Comparison of ENCODE assay signal across 10 mouse cellular contexts in the genomic region with DNA sequence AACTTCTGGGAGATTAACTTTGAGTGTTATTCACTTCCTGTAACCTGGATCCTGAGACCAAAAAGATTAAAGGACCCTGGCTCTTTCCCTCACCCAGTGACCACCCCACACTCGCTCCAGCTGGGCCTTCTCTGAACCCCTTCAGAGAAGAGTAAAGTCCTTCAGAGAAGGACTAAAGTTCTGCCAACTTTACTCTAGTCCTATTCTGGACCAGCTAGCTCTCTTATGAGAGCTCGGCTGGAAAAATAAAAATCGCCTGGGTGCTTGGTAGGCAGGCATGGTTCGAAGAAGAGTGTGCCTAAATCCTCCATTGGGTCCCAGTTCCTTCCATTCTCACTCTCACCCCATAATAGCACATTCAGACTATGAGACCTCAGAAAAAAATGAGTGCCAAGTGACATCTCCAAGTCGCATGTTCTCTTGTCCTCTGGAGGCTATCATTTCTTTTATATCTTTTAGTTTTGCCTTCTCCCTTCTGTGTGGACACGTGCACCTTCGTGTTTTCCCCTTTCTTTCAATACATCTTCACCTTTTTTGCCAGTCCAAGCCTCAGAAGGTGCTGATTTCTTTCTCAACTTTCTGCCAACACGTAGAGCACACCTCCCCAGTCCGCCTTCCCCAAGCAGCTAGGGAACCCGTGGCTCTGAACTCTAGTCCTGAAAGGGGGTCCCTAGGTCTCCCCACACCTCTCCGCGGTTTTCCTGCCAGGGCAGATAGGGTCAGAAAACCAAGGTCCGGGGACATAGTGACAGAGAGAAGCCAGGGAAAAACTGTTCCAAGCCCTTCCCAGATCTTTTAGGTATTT.
DNase-seq lines count a peak whose midpoint lies in the region; ATAC-seq and TF ChIP-seq lines count a peak whose summit lies in the region.
"Had no signal": no experiment of that assay in that cellular context is flagged by ENCODE, and none has a peak within 500 bp of the region (broad histone marks: within the 10 kb centered on the region; RNA-seq: fewer than 3 reads in every experiment).

No protein-coding gene starts in this region.

- peak overlapping the region; percentile 10; the same call in 1 of the 2 replicates for H3K4me3 ChIP-seq in forebrain, embryonic 10.5 days
- peak overlapping the region; percentile 4; the same call in 1 of the 2 replicates for H3K4me3 ChIP-seq in hindbrain, postnatal 0 days (ENCODE audit: low read length)
- H3K4me3 ChIP-seq in neural tube, embryonic 14.5 days (ENCODE audit: low read depth, low read length), result no peak overlapping the region; the same call in 1 of the 2 replicates
- no peak overlapping the region for H3K4me3 ChIP-seq in heart, embryonic 12.5 days

- H3K27ac ChIP-seq in forebrain, embryonic 10.5 days, result peak overlapping the region; percentile 94
- peak overlapping the region; percentile 98 for H3K27ac ChIP-seq in hindbrain, postnatal 0 days
- peak overlapping the region; percentile 100 for H3K27ac ChIP-seq in neural tube, embryonic 14.5 days (ENCODE audit: low read depth, low read length)
- no peak overlapping the region for H3K27ac ChIP-seq in heart, embryonic 12.5 days (ENCODE audit: poor library complexity, severe bottlenecking)
- H3K27ac ChIP-seq: liver, embryonic 14.5 days had no signal

- H3K9me3 ChIP-seq in forebrain, embryonic 10.5 days, result no peaks in the 10 kb centered on the region
- H3K9me3 ChIP-seq in hindbrain, postnatal 0 days (ENCODE audit: low read length), result no peaks in the 10 kb centered on the region
- H3K9me3 ChIP-seq in neural tube, embryonic 14.5 days (ENCODE audit: control insufficient read depth, low read length), result no peaks in the 10 kb centered on the region
- no peaks in the 10 kb centered on the region for H3K9me3 ChIP-seq in heart, embryonic 12.5 days (replicated peaks)

- peak overlapping the region; percentile 72 for H3K9ac ChIP-seq in hindbrain, postnatal 0 days (replicated peaks; ENCODE audit: low read length)
- peak overlapping the region; percentile 69; the same call in 1 of the 2 replicates for H3K9ac ChIP-seq in neural tube, embryonic 14.5 days (replicated peaks; ENCODE audit: low read depth, low read length)
- no peak overlapping the region for H3K9ac ChIP-seq in heart, embryonic 12.5 days
- H3K9ac ChIP-seq: liver, embryonic 14.5 days had no signal

- 4% methylated on average over 13 of the region's 13 CpGs for WGBS in forebrain, embryonic 10.5 days
- WGBS in hindbrain, postnatal 0 days, result 10% methylated on average over 13 of the region's 13 CpGs
- WGBS in neural tube, embryonic 14.5 days, result 7% methylated on average over 13 of the region's 13 CpGs
- WGBS in heart, embryonic 12.5 days, result 5% methylated on average over 13 of the region's 13 CpGs

- H3K27me3 ChIP-seq in forebrain, embryonic 10.5 days (ENCODE audit: poor library complexity, severe bottlenecking), result peaks cover 63% of the 10 kb centered on the region
- no peaks in the 10 kb centered on the region for H3K27me3 ChIP-seq in hindbrain, postnatal 0 days (ENCODE audit: insufficient read depth, low read length)
- no peaks in the 10 kb centered on the region for H3K27me3 ChIP-seq in neural tube, embryonic 14.5 days (ENCODE audit: control insufficient read depth, insufficient read depth, low read length)
- peaks cover 50% of the 10 kb centered on the region for H3K27me3 ChIP-seq in heart, embryonic 12.5 days (replicated peaks)

- no peak for TF ChIP-seq CTCF in hindbrain, postnatal 0 days (IDR thresholded peaks at IDR 0.05; ENCODE audit: low read depth)

- peak; percentile 30 for DNase-seq in retina, postnatal 1 day
- no peak for DNase-seq in retina, embryonic 14.5 days (ENCODE audit: low spot score)
- DNase-seq in forebrain, embryonic 10.5 days (ENCODE audit: extremely low spot score, low spot score), result peak; percentile 31
- DNase-seq in hindbrain, postnatal 0 days (ENCODE audit: low spot score), result peak; percentile 20
- no peak for DNase-seq in kidney, adult 18-20 months
- no peak for DNase-seq in spleen, adult 18-20 months

- H3K36me3 ChIP-seq in forebrain, embryonic 10.5 days (replicated peaks), result no peaks in the 10 kb centered on the region
- H3K36me3 ChIP-seq in hindbrain, postnatal 0 days (ENCODE audit: insufficient read depth, low read length), result no peaks in the 10 kb centered on the region
- no peaks in the 10 kb centered on the region for H3K36me3 ChIP-seq in neural tube, embryonic 14.5 days (ENCODE audit: control insufficient read depth, insufficient read depth, low read length)
- H3K36me3 ChIP-seq in heart, embryonic 12.5 days, result no peaks in the 10 kb centered on the region

- H3K4me1 ChIP-seq in forebrain, embryonic 10.5 days, result peaks cover 70% of the 10 kb centered on the region
- H3K4me1 ChIP-seq in hindbrain, postnatal 0 days (ENCODE audit: insufficient read depth, low read length), result peaks cover 17% of the 10 kb centered on the region; the same call in 1 of the 2 replicates
- H3K4me1 ChIP-seq in neural tube, embryonic 14.5 days (ENCODE audit: control insufficient read depth, insufficient read depth, low read length), result peaks cover 29% of the 10 kb centered on the region
- no peaks in the 10 kb centered on the region; the same call in 1 of the 2 replicates for H3K4me1 ChIP-seq in heart, embryonic 12.5 days (replicated peaks)

- peak overlapping the region; percentile 95 for H3K4me2 ChIP-seq in hindbrain, postnatal 0 days (ENCODE audit: low read depth, low read length)
- H3K4me2 ChIP-seq in neural tube, embryonic 14.5 days (ENCODE audit: low read depth, low read length), result peak overlapping the region; percentile 59
- H3K4me2 ChIP-seq in heart, embryonic 12.5 days, result no peak overlapping the region

- ATAC-seq in hindbrain, postnatal 0 days, result no peak
- ATAC-seq in neural tube, embryonic 14.5 days (ENCODE audit: low read depth), result no peak
- ATAC-seq in heart, embryonic 12.5 days (ENCODE audit: insufficient number of reproducible peaks, low FRiP score), result no peak
- ATAC-seq: intestine, embryonic 16.5 days had no signal

Comparison
In these comparisons a context has a peak if more than half of its experiments do, and no peak if none do; other contexts are left out.
1. DNase-seq: peak in retina, postnatal 1 day (single experiment), forebrain, embryonic 10.5 days (single experiment) and hindbrain, postnatal 0 days (single experiment); none in retina, embryonic 14.5 days (single experiment), kidney, adult 18-20 months (single experiment) and spleen, adult 18-20 months (0 of 2).
2. H3K4me3 ChIP-seq: peak in forebrain, embryonic 10.5 days (single experiment) and hindbrain, postnatal 0 days (single experiment); none in neural tube, embryonic 14.5 days (single experiment) and heart, embryonic 12.5 days (single experiment).